Mouse (Mus musculus): ENCODE measurements around the gene Lgals9. TPM values are rescaled to one million over a fixed set of nuclear protein-coding genes. Genes with fewer than 3 reads are reported as not detected.
A peak's percentile ranks its signal among the peaks of the same experiment; 100 is the strongest.
"Not testable (repeated sequence)": the region's sequence is repeated elsewhere in the genome, so short reads cannot be mapped to it uniquely, and the experiment has no call there.

Gene Lgals9
- polyA plus RNA-seq, 1 experiment from 2014 or later: 206 TPM

DNA sequence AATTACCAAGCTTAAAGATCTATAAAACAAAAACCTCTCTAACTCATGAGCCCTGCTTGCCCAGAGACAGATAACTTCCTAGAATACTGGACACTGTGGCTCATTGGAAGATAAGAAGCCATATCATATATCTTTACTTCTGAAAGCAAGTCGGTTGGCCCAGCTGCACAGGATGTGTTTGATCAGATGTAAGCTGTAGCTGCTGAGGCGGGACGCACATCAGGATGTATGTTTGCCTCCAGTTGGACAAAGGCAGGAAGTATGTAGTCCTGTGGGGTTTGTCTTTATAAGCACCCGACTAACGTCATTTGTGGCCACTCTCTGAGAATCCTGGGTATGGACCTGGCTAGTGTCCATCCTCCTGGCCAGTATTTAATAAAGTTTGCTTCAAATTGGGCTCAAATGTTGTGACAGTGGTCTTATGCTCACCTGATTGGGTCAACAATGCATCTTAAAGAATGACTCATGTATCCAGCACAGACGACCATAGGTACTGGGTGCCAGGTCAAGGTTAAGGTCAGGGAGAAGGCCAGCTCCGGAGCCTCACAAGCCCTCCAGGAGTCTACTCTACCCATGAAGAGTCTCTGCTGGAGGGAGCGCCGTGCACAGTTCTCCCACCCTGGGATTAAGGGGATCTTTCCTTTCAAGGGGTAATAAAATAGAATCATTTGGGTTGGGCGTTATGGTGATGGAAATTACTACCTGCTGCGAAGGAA, 18.5 kb upstream of the Lgals9 start:
- Histone ChIP-seq H3K4me1 (ENCODE audit: control insufficient read depth, low read depth, low read length) (peaks cover 19% of the 10 kb centered on the region), H3K4me3 (ENCODE audit: low read depth, low read length) (no peak overlapping the region), H3K9ac (ENCODE audit: low read depth, low read length) (no peak overlapping the region), H3K4me2 (ENCODE audit: low read depth, low read length) (no peak overlapping the region), H3K27ac (ENCODE audit: low read length) (peak overlapping the region; percentile 71), H3K36me3 (ENCODE audit: control insufficient read depth, insufficient read depth) (no peaks in the 10 kb centered on the region), H3K27me3 (ENCODE audit: control insufficient read depth, insufficient read depth, low read depth, low read length) (no peaks in the 10 kb centered on the region), H3K9me3 (replicated peaks; ENCODE audit: control insufficient read depth, low read length) (no peaks in the 10 kb centered on the region)
- ATAC-seq (ENCODE audit: low read depth): peak; percentile 66
- 33% methylated on average over 11 of the region's 11 CpGs for WGBS (ENCODE audit: insufficient replicate concordance)

DNA sequence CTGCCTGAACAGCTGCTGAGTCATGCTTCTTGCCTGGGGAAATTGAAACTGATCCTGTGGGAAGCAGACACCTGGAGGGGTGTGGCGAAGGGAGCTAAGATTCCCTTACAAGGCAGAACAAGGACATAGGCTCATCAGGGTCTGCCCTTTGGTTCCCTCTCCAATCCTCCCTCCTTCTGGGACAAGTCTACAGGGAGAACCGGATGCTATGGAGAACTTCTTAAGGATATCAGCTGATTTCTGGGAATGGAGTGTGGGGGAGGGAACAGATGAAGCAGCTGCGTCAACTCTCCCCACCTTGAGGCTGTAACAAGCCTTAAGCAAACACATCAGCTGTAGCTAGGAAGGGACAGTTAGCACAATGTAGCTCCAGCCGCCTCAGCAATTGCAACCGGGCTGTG, 17.8 kb upstream of the Lgals9 start:
- 25% methylated on average over 5 of the region's 5 CpGs for WGBS (ENCODE audit: insufficient replicate concordance)
- no peak overlapping the region for H3K4me3 ChIP-seq (ENCODE audit: low read depth, low read length)
- H3K4me2 ChIP-seq (ENCODE audit: low read depth, low read length): no peak overlapping the region
- peaks cover 19% of the 10 kb centered on the region for H3K4me1 ChIP-seq (ENCODE audit: control insufficient read depth, low read depth, low read length)
- H3K9me3 ChIP-seq (replicated peaks; ENCODE audit: control insufficient read depth, low read length): no peaks in the 10 kb centered on the region
- no peak overlapping the region for H3K9ac ChIP-seq (ENCODE audit: low read depth, low read length)
- no peaks in the 10 kb centered on the region for H3K36me3 ChIP-seq (ENCODE audit: control insufficient read depth, insufficient read depth)
- H3K27ac ChIP-seq (ENCODE audit: low read length): peak overlapping the region; percentile 71
- ATAC-seq (ENCODE audit: low read depth): peak; percentile 5; the same call in 1 of the 2 replicates
- H3K27me3 ChIP-seq (ENCODE audit: control insufficient read depth, insufficient read depth, low read depth, low read length): no peaks in the 10 kb centered on the region

DNA sequence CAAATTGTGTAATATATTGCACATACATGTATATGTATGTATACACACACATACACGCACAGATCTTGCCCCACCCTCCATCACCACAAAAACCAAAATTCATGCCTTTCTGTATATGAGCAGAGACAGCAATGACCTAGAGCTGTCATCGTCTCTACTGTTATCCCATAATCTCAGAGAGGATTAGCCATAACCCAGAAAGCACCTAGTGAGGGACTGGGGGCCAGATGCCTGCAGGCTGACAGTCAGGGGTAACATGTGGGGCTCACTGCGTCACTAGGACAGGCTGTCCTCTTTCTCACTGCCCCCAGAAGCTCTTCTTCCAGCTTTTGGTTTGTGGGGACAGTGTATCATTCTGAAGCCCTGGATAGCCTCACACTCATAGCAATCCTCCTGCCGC, 17.1 kb upstream of the Lgals9 start:
- H3K27me3 ChIP-seq (ENCODE audit: control insufficient read depth, insufficient read depth, low read depth, low read length): no peaks in the 10 kb centered on the region

DNA sequence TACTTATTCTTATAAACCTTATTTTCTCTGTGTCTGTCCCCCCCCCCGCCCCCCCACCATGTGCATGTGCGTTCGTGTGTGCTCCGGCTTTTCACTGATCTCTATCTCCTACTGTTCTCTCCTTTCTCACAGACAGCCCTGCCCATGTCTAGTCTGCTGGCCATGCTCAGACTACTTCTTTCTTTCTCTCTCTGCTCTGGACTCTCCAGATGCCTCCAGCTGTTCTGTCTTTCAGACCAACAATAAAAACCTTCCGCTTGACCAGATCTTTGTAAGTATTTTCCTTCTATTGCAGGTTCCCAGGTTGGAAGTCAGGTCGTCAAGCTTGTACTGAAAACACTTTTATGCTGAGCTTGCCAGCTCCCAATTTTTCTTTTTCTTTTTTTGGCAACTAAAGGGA, 14.4 kb upstream of the Lgals9 start:
- Histone ChIP-seq H3K4me1 (ENCODE audit: control insufficient read depth, low read depth, low read length) (peaks cover 18% of the 10 kb centered on the region), H3K4me2 (ENCODE audit: low read depth, low read length) (no peak overlapping the region), H3K9me3 (replicated peaks; ENCODE audit: control insufficient read depth, low read length) (no peaks in the 10 kb centered on the region), H3K27me3 (ENCODE audit: control insufficient read depth, insufficient read depth, low read depth, low read length) (no peaks in the 10 kb centered on the region), H3K27ac (ENCODE audit: low read length) (no peak overlapping the region), H3K4me3 (ENCODE audit: low read depth, low read length) (no peak overlapping the region), H3K36me3 (ENCODE audit: control insufficient read depth, insufficient read depth) (no peaks in the 10 kb centered on the region), H3K9ac (ENCODE audit: low read depth, low read length) (no peak overlapping the region)
- WGBS (ENCODE audit: insufficient replicate concordance): 37% methylated on average over 6 of the region's 6 CpGs
- ATAC-seq (ENCODE audit: low read depth): no peak

More for the DNA sequence above, 17.1 kb upstream of the Lgals9 start:
- H3K9ac ChIP-seq (ENCODE audit: low read depth, low read length): no peak overlapping the region
- H3K9me3 ChIP-seq (replicated peaks; ENCODE audit: control insufficient read depth, low read length): no peaks in the 10 kb centered on the region
- no peak for ATAC-seq (ENCODE audit: low read depth)
- H3K4me2 ChIP-seq (ENCODE audit: low read depth, low read length): no peak overlapping the region
- WGBS (ENCODE audit: insufficient replicate concordance): 64% methylated on average over 4 of the region's 4 CpGs
- no peak overlapping the region for H3K4me3 ChIP-seq (ENCODE audit: low read depth, low read length)
- peaks cover 19% of the 10 kb centered on the region for H3K4me1 ChIP-seq (ENCODE audit: control insufficient read depth, low read depth, low read length)
- no peak overlapping the region for H3K27ac ChIP-seq (ENCODE audit: low read length)
- no peaks in the 10 kb centered on the region for H3K36me3 ChIP-seq (ENCODE audit: control insufficient read depth, insufficient read depth)

DNA sequence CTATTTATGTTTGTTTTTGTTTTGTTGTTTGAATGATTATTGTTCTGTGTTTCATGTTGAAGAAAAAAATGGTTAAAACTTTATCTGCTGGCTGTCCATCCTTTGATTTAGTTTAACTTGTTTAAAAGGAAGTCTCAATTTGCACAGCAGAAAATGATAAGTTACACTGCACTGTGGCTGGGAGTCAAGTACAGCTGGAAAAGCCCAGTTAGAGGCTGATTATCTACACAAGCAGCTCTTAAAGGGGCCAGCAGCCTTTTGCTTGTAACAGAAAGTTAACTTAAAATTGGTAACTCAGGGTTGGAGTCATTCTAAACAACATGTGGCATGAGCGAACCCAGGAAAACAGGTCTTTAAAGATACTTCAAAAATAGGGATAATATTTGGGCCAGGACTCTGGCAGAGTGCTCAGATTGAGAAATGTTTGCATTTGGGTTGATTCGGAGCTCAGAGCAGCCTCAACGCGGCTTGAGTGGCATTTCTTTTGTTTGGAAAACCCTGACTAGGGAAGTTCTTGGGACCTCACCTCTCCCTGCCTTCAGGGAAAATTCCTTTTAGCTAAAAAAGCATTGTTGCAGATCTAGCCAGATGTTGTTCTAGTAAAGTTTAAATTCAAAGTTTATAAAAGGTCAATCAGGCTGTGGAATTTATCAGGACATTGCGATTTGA, 6.3 kb upstream of the Lgals9 start:
- not testable (repeated sequence) for H3K27me3 ChIP-seq (ENCODE audit: control insufficient read depth, insufficient read depth, low read depth, low read length); H3K4me2 ChIP-seq (ENCODE audit: low read depth, low read length); H3K36me3 ChIP-seq (ENCODE audit: control insufficient read depth, insufficient read depth); H3K9me3 ChIP-seq (replicated peaks; ENCODE audit: control insufficient read depth, low read length); H3K4me3 ChIP-seq (ENCODE audit: low read depth, low read length); ATAC-seq (ENCODE audit: low read depth); H3K9ac ChIP-seq (ENCODE audit: low read depth, low read length); H3K4me1 ChIP-seq (ENCODE audit: control insufficient read depth, low read depth, low read length); H3K27ac ChIP-seq (ENCODE audit: low read length)
- WGBS (ENCODE audit: insufficient replicate concordance): 59% methylated on average over 5 of the region's 5 CpGs

DNA sequence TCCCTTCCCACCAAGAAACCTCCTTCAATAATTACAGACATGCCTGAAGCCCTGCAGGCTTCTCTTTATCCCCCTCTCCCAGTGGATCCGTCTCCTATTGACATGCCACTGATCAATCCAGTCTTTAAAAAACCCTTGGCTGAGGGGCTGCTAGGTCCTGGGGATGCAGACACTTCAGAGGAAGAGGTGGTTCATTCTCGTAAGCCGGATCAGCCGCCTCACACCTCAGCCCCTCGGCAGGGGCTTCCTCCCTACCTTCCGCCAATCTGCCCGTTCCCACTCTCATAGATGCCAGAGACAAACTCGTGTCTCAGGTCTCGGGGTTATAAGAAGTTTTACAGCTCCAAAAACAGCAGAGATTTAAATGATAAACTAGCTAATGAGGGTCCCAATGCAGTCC, 5.3 kb upstream of the Lgals9 start:
- no peak for ATAC-seq (ENCODE audit: low read depth)
- Histone ChIP-seq H3K9me3 (replicated peaks; ENCODE audit: control insufficient read depth, low read length) (no peaks in the 10 kb centered on the region), H3K9ac (ENCODE audit: low read depth, low read length) (no peak overlapping the region), H3K36me3 (ENCODE audit: control insufficient read depth, insufficient read depth) (no peaks in the 10 kb centered on the region), H3K4me2 (ENCODE audit: low read depth, low read length) (no peak overlapping the region), H3K4me3 (ENCODE audit: low read depth, low read length) (no peak overlapping the region), H3K27ac (ENCODE audit: low read length) (no peak overlapping the region), H3K4me1 (ENCODE audit: control insufficient read depth, low read depth, low read length) (peaks cover 2% of the 10 kb centered on the region), H3K27me3 (ENCODE audit: control insufficient read depth, insufficient read depth, low read depth, low read length) (no peaks in the 10 kb centered on the region)
- WGBS (ENCODE audit: insufficient replicate concordance): 78% methylated on average over 9 of the region's 9 CpGs

DNA sequence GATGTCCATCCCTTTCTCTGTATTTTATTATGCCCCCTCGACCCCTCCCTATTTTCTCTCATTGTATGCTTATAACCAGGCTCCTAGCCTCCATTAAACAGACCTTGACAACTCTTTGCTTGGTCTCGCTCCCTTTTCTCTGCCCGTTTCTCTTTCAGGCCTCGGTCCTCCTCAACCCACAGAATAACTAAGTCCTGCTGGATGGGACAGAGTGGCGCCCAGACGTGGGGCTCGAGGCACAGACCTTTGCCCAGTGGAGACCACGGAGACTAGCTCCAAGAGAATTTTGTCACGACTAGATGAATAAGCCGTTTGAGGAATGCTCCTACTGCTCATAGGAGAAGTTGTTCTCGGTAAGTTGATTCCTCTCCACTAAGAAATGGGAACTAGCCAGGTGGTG, 4.5 kb upstream of the Lgals9 start:
- H3K36me3 ChIP-seq (ENCODE audit: control insufficient read depth, insufficient read depth); ATAC-seq (ENCODE audit: low read depth): not testable (repeated sequence)

DNA sequence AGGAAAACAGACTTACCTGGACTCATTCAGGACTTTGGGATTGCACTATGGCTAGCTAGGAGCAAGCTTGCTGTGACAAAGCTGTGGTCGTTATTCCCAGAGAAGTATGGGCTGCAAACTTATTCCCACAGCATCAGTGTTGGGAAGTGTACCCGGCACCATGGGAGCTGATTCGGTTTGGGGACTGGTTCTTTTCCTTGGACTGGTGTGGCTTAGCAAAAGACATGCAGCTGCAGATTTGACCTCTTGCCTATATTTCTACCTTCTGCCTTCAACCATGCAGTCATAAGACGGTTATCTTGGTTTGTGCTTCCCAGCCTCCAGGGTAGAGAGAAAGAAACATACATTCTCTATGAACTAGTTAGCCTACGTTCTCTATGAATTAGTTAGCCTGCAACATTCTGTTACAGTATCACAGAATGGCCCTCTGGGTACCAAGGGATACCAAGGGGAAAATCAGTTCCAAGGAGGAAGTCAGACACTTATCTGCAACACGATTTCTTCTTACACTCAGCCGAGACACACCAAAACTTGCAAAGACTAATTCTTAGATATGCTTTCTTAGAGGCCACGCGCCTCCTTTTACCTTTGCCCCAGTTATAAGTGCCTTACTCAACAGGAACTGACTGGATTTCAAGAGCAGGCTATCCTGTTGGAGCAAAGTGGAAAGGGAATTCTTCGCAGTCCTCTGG, 1.7 kb upstream of the Lgals9 start:
- Histone ChIP-seq H3K27me3 (ENCODE audit: control insufficient read depth, insufficient read depth, low read depth, low read length) (no peaks in the 10 kb centered on the region), H3K9ac (ENCODE audit: low read depth, low read length) (no peak overlapping the region), H3K36me3 (ENCODE audit: control insufficient read depth, insufficient read depth) (no peaks in the 10 kb centered on the region), H3K4me1 (ENCODE audit: control insufficient read depth, low read depth, low read length) (peaks cover 28% of the 10 kb centered on the region), H3K4me2 (ENCODE audit: low read depth, low read length) (no peak overlapping the region), H3K9me3 (replicated peaks; ENCODE audit: control insufficient read depth, low read length) (no peaks in the 10 kb centered on the region), H3K4me3 (ENCODE audit: low read depth, low read length) (no peak overlapping the region), H3K27ac (ENCODE audit: low read length) (no peak overlapping the region)
- WGBS (ENCODE audit: insufficient replicate concordance): 58% methylated on average over 10 of the region's 10 CpGs
- no peak for ATAC-seq (ENCODE audit: low read depth)

More for the DNA sequence above, 4.5 kb upstream of the Lgals9 start:
- not testable (repeated sequence) for H3K9me3 ChIP-seq (replicated peaks; ENCODE audit: control insufficient read depth, low read length); H3K27me3 ChIP-seq (ENCODE audit: control insufficient read depth, insufficient read depth, low read depth, low read length); H3K4me1 ChIP-seq (ENCODE audit: control insufficient read depth, low read depth, low read length); H3K4me2 ChIP-seq (ENCODE audit: low read depth, low read length); H3K27ac ChIP-seq (ENCODE audit: low read length); H3K9ac ChIP-seq (ENCODE audit: low read depth, low read length); H3K4me3 ChIP-seq (ENCODE audit: low read depth, low read length)
- WGBS (ENCODE audit: insufficient replicate concordance): 70% methylated on average over 11 of the region's 11 CpGs

DNA sequence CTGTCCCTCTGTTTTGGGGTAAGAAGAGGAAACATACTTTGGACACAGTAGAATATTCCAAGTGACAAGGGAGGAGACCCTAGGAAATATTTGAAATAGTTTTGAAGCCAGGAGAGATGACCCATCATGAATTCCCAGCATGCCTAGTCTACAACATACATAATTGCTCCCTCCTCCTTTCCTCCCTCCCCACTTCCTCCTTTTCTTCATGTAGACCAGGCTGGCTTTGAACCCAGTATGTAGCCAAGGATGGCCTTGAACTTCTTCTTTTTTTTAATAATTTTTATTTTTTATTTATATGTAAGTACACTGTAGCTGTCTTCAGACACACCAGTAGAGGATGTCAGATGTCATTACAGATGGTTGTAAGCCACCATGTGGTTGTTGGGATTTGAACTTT, 759 bp upstream of the Lgals9 start:
- Histone ChIP-seq H3K9ac (ENCODE audit: low read depth, low read length) (no peak overlapping the region), H3K27me3 (ENCODE audit: control insufficient read depth, insufficient read depth, low read depth, low read length) (no peaks in the 10 kb centered on the region), H3K36me3 (ENCODE audit: control insufficient read depth, insufficient read depth) (no peaks in the 10 kb centered on the region), H3K4me3 (ENCODE audit: low read depth, low read length) (no peak overlapping the region), H3K27ac (ENCODE audit: low read length) (no peak overlapping the region), H3K4me1 (ENCODE audit: control insufficient read depth, low read depth, low read length) (peaks cover 30% of the 10 kb centered on the region), H3K4me2 (ENCODE audit: low read depth, low read length) (no peak overlapping the region), H3K9me3 (replicated peaks; ENCODE audit: control insufficient read depth, low read length) (no peaks in the 10 kb centered on the region)
- no peak for ATAC-seq (ENCODE audit: low read depth)
